Mouse (Mus musculus): Measurements from ENCODE around the gene Ccdc30.

GRCm38 (mm10) chr4:119313756-119314155, 101.6 kb downstream of the Ccdc30 start:
- TF ChIP-seq CTCF (IDR thresholded peaks at IDR 0.05; ENCODE audit: low read depth, low read length) (no peak), POLR2A (IDR thresholded peaks at IDR 0.05; ENCODE audit: insufficient read depth, low read length) (no peak)
